Mouse (Mus musculus) left cerebral cortex, adult 9 months (tissue): ENCODE results near the gene Ankrd50.

Experiments
- DNase-seq, 2 experiments: peaks; one replicate each; pipeline ENCODE4 v3.0.0; 2022; ENCODE audit warnings: low spot score in 2 of 2

The Ankrd50 gene

GRCm38 (mm10) chr3:38484191-38485106 is at the start of gene Ankrd50:
Gene Ankrd50, minus strand, starts transcription at chr3:38484844.
- DNase-seq = peak; percentile 95 to 98

DNA sequence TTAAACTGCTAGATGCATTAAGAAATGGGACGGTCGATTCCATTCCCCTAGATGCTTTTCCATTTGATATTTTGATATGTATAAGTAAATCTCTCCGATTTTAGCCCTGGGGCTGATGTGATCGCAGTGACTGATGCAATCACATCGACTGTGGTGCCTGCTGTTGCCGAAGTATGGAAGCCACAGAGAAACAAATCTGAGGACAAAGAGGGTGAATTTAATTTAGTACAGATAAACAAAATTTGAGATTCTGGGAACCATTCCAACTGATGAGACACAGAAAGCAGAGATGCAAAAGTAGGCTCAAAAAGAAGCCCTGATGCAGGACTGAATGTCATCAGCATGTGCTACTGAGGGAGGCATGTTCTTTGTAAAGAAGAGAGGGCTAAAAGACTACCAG is 49.6 kb upstream of the Ankrd50 start:
- DNase-seq = no peak

- no peak for DNase-seq
Observed at GRCm38 (mm10) chr3:38520426-38520825, 35.8 kb upstream of the Ankrd50 start.

DNA sequence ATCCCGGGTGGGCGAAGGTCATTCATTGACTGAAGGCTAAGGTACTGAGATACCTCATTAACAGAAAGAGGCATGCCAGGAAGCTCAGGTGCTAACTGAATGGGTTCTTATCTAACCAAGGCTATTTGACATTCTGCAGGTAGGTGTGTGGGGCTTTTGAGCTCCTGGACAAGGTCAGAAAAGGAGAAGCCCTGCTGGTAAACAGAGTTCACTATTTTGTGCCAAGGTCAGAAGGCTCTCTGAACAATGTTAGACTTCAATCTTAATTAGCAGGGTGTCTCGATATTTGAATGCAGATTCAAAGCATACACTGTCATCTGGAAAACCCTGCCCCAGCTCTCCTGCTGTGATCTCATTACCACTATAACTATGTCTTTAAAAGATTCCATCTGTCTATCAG is 35.3 kb upstream of the Ankrd50 start:
- no peak for DNase-seq

DNA sequence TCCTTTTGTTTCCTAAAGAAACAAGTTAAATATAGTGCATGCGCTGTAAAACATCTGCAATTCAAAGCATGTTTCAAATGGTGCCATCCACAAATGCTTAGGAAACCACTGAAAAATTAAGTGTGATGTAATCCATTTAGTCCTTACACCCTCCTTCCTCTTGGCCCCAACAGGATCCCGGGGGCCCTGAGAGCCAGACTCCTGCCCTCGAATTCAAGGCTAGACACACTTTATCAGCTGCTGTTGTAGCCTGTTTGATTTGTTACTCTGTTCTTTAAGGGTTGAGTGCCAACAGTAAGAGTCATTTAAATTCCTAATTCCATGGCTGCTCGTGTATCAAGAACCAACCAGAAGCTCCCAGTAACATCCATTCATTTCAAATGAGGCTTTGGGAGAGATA is 19.0 kb upstream of the Ankrd50 start:
- DNase-seq = no peak

GRCm38 (mm10) chr3:38502156-38502555 is 17.5 kb upstream of the Ankrd50 start:
- no peak for DNase-seq

DNA sequence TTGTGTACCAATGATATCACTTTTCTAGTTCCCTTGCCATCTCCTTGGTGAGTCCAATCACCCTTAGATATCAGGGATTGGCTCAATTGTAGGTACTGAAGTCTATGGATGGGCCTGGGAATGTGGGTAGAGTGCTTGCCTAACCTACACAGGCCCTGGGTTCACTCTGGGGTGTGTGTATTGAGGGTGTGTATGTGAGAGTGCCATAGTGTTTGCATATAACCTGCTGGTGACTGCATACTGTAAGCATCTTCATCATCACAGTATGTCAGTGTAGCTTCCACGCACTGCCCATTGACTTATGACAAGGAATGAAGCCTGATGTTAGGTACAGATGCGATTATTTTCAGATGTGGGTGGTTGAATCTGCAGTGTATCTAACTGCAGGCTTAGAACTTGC is 17.1 kb upstream of the Ankrd50 start:
- DNase-seq = no peak

DNA sequence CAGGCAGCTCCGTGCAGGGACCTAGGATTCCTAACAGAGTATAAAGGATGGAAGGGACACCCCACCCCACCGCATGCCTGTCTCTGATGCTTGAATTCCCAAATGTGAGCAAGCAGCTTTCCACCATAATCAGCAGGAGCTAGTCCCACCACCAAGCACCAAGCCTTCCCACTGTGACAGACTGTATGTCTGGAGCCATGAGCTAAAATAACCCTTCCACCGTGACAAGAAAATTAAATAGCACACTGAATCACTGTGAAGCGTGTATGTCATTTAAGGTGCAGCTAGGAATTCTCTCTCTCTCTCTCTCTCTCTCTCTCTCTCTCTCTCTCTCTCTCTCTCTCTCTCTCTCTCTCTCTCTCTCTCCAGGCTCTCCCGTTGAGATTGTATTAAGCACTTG is 16.7 kb upstream of the Ankrd50 start:
- DNase-seq = no peak

- DNase-seq = no peak
Observed at GRCm38 (mm10) chr3:38498561-38498960, 13.9 kb upstream of the Ankrd50 start.

- no peak for DNase-seq
Observed at GRCm38 (mm10) chr3:38496795-38497385, 12.2 kb upstream of the Ankrd50 start.

GRCm38 (mm10) chr3:38491702-38492101 is 7.1 kb upstream of the Ankrd50 start:
- no peak for DNase-seq

DNA sequence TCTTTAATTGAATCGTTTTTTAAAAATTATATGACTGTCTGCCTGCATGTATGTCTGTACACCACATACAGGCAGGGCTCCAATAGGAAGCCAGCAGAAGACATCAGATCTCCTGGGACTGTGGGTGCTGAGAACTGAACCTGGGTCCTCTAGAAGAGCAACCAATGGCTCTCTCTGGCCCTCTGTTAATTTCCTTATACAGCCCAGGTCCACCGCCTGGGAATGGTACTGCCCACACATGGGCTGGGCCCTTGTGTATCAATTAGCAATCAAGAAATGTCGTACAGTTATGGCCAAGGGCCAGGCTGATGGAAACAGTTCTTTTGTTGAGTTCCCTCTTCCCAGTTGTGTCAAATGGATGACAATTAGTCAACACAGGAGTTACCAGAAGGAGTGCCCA is 6.6 kb upstream of the Ankrd50 start:
- DNase-seq = no peak

- no peak for DNase-seq
Observed at GRCm38 (mm10) chr3:38490720-38491119, 6.1 kb upstream of the Ankrd50 start.

GRCm38 (mm10) chr3:38485107-38485545 is 482 bp upstream of the Ankrd50 start:
- no peak for DNase-seq

DNA sequence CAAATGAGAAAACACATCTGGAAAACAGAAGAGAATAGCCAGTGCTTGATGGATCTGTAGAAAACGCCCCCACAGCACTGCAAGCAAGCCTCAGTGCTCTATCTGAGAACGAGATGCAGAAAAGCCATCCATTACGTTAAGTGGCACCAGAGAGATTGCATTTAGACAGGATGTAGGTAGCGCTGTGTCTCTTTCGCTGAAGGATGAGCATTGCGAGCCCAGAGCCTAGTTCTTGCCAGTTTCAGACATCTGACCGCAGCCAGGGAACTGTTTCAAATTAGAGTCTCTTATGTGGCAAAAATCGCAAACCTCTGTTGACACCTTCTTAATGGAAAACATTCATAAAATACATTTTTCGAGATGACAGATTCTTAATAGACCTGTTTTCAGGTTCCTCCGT is 1.1 kb downstream of the Ankrd50 start:
- DNase-seq = peak in 1 of 2 experiments; percentile 44

GRCm38 (mm10) chr3:38482749-38483148 is 1.9 kb downstream of the Ankrd50 start:
- DNase-seq = no peak

GRCm38 (mm10) chr3:38481106-38481505 is 3.5 kb downstream of the Ankrd50 start:
- DNase-seq = no peak

DNA sequence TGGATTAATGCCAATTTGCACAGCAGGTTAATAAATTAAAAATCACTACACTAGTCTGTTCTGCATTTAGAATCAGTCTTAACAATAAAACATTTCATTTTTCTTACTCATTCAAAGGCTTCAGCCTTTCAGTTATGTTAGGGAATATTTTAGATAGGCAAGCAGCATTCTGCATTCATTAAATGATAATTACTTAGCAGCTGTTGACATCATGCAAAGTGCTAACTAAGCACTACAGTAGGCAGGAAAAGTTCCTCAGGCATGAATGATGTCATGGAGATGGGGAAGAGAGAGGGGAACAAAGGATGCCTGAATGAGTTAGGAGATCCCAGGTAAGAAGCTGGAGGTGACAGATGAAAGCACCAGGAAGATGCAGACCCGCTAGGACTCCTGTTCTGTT is 6.7 kb downstream of the Ankrd50 start:
- DNase-seq = no peak

- DNase-seq = no peak
Observed at GRCm38 (mm10) chr3:38475587-38475986, 9.1 kb downstream of the Ankrd50 start.

DNA sequence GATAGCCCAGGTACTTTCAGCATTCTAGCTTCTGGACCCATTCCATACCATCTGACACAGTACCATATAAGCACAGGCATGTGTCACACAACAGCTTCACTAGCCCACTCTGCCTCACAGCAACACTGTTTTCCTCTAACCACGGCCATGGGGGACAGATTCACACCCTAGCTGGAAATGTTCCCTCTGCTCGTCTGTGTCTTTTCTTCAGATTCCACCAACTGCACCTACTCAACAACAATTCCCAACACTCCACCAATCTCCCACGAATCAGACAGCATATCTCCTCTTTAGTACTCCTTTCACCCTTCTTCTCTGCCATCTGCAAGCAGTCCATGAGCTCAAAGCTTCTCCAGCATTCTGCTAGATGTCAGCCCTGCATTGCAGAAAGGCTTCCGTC is 11.5 kb downstream of the Ankrd50 start:
- DNase-seq = peak in 1 of 2 experiments; percentile 42

DNA sequence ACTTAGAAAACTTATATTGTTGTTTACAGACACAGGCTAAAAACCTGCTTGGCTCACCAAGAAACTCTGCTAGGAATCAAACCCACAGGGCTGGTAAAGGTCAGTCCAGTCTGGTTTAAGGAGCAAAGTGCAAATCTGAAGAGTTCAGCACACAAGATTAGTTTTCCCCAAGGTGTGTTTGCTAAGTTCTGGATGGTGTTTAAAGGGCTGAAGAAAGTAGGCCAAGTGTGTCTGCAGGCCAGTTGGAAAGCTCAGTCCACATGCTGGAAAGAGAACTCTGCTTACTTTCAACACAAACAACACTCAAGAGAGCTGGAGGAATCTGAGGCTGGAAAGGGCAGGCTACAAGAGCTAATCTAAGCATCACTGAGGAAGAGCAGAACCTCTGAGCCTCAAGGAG is 13.1 kb downstream of the Ankrd50 start:
- DNase-seq = no peak

DNA sequence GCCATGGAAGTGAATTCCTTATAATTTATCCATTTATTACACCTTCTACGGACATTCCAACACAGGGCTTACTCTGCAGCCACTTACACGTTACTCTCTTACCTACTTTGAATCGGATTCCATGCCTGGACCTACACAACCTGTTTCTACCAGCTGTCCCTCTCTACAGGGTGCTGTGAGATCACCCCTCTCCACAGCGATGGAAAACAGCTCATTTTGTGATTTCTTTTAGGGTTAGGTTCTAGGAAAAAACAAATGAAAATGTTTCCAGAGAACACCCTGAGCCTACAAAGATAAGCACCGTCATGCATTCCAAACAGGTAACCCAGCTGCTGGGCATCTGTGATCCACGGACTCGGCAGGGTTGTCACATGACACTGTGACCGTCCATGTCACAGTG is 16.5 kb downstream of the Ankrd50 start:
- no peak for DNase-seq

DNA sequence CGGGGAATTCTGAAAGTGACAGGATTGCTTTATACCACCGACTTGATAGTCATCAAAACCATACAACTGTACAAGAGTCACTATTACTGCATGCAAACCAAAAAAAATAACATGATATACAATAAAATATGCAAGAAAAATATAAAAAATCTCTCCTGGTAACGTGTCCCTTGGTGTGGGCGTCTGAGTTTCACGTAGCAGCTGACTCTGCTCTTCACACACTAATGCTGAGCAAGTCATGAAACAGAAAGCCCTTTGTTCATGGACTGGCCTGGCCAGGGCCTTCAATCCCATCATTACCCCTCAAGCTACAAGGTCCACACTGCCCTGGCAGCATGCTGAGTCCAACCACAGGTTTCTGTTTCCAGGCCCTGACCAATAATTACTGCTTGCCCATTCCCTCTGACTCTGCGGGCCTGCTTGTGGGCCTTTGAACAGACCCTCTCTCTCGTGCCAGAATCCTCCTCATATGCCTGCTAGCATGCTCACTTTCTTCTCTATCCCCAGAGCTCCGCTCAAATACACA is 17.7 kb downstream of the Ankrd50 start:
- no peak for DNase-seq
